Mouse (Mus musculus) left cerebral cortex, adult 2 months (tissue): Measurements from ENCODE around the gene Aspa. TPM values are rescaled to one million over a fixed set of nuclear protein-coding genes. Genes with fewer than 3 reads are reported as not detected.

Source experiments
- DNase-seq, 2 experiments: peaks; one replicate each; pipeline ENCODE4 v3.0.0; 2021 to 2022; ENCODE audit warnings: low spot score in 2 of 2, mixed read lengths in 1 of 2; ENCODE audit errors: extremely low spot score in 1 of 2
- H3K27ac ChIP-seq: fragments of 200-600 bp; 2 replicates; pipeline ENCODE4 v1.8.1; 2022
- H3K4me3 ChIP-seq: fragments of 200-600 bp; 2 replicates; pipeline ENCODE4 v1.8.1; 2022
- CTCF ChIP-seq: fragments of 200-600 bp; IDR thresholded peaks from 2 replicates; pipeline ENCODE4 v1.8.1; 2022; ENCODE audit warnings: antibody characterized with exemption, mild to moderate bottlenecking, moderate library complexity
- intact Hi-C: fragments of 180-260 bp; cut with DNase I; formaldehyde crosslinking; loops from one replicate; pipeline ENCODE4 v1.15.1; 2025
- total RNA-seq, 2 experiments: library from RNA; stranded (reverse); gene quantifications; 2 replicates each; pipeline ENCODE4 v1.2.3; 2021

The Aspa gene
- total RNA-seq, 2 experiments from 2014 or later: 8.9 to 10.4 TPM

DNA sequence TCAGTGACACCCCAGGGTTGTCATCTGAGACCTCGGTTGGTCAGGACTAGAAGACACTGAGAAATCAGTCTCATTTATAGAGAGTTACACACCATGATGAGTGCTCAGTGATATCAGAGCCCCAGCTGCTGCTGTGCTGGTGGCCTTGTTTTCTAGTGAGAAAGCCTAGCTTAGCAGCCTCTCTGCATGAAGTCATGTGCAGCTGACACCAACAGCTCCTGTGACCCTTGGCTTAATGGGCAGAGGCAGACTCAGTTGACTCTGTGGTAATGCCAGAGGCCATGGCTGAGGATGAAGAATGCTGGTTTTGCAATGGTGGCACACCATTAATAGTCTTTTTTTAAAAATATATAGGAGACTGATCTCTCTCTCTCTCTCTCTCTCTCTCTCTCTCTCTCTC, 39.8 kb downstream of the Aspa start:
- intact Hi-C loops: no loop called here
- Histone ChIP-seq H3K27ac (peak overlapping the region; percentile 33; the same call in 1 of the 2 replicates), H3K4me3 (no peak overlapping the region)
- no peak for TF ChIP-seq CTCF
- no peak for DNase-seq

- no peak for TF ChIP-seq CTCF
- DNase-seq: no peak
- H3K4me3 ChIP-seq: no peak overlapping the region
- peak overlapping the region; percentile 59; the same call in 1 of the 2 replicates for H3K27ac ChIP-seq
- intact Hi-C loops: loop anchor here (5.0 kb wide), 1 partner anchor 1088 kb away; no protein-coding TSS in a partner anchor
Observed at GRCm38 (mm10) chr11:73284351-73284750, 45.0 kb downstream of the Aspa start.

- intact Hi-C loops: loop anchor here (5.0 kb wide), 1 partner anchor 1088 kb away; no protein-coding TSS in a partner anchor
- no peak for DNase-seq
- Histone ChIP-seq H3K27ac (peak overlapping the region; percentile 59), H3K4me3 (no peak overlapping the region)
- TF ChIP-seq CTCF: no peak
Observed at GRCm38 (mm10) chr11:73283926-73284325, 45.5 kb downstream of the Aspa start.

GRCm38 (mm10) chr11:73283369-73283768, 46.0 kb downstream of the Aspa start:
- Histone ChIP-seq H3K27ac (peak overlapping the region; percentile 59), H3K4me3 (no peak overlapping the region)
- no peak for DNase-seq
- TF ChIP-seq CTCF: no peak
- intact Hi-C loops: loop anchor here (5.0 kb wide), 1 partner anchor 1089 kb away; no protein-coding TSS in a partner anchor

DNA sequence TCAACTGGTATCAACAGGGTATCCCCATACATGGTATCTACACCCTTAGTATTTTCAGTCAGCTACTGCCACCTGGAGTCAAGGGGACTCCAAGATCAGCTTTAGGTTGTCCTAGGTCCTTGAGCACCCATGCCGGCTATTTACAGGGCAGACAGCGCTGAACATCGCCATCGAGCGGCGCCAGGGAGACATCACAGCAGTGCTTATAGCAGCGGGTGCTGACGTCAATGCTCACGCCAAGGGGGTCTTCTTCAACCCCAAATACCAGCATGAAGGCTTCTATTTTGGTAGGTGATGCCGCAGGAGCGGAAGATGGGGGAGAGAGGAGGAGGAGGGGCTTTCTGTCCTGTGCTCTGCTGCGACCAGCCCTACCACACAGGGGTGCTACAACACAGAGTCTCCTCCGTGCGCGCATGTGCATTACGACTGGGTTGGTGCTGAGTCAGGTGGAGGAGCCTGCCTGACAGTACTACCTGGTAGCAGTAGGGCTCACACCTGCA, 47.8 kb downstream of the Aspa start:
- H3K4me3 ChIP-seq: peak overlapping the region; percentile 37
- H3K27ac ChIP-seq: peak overlapping the region; percentile 77
- peak; percentile 54 for TF ChIP-seq CTCF
- intact Hi-C loops: loop anchor here (5.0 kb wide), 1 partner anchor 1091 kb away; no protein-coding TSS in a partner anchor
- DNase-seq: peak; percentile 65 to 74

DNA sequence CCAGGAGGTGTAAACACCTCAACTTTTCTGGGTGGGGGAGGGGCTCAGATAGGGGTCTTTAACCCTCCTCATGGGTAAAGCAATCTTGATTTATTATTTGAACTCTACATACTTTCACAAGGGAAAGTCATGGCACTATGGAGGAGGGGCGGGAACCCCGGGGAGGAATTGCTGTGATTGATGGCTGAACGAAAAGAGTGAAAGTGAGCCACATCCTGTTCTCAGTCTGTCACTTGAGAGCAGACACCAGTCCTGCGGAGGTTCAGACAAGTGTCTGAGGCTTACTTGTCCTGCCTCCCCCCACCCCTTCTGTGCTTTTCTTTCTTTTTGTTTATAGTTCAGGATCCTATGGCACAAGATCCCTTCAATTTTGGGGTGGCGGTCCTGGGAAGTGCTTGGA, 48.7 kb downstream of the Aspa start:
- no peak for TF ChIP-seq CTCF
- no peak overlapping the region for H3K4me3 ChIP-seq
- no peak for DNase-seq
- no peak overlapping the region for H3K27ac ChIP-seq
- intact Hi-C loops: loop anchor here (5.0 kb wide), 1 partner anchor 1092 kb away; no protein-coding TSS in a partner anchor

DNA sequence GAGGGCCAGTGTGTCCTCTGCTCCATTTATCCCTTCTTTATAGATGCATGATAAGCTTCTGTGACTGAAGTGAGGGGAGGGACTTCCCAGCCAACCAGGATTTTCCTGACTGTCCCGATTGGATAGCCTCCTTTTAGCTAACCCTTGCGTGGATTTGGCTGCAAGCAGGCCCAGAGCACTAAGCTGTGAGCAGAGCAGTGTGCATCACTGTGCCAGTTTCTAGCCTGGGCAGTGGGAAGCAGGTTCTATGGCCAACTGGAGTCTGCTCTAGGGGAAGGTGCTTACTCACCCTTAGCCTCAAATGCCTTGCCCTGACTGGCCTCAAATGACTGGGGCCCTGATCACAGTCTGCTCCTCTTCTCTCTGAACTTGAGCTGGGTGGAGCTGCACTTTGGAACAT, 54.6 kb downstream of the Aspa start:
- no peak overlapping the region for H3K4me3 ChIP-seq
- no peak for DNase-seq
- no peak for TF ChIP-seq CTCF
- intact Hi-C loops: no loop called here
- no peak overlapping the region for H3K27ac ChIP-seq

- intact Hi-C loops: no loop called here
- DNase-seq: no peak
- no peak for TF ChIP-seq CTCF
- Histone ChIP-seq H3K27ac (no peak within 1 kb of the TSS), H3K4me3 (no peak within 1 kb of the TSS)
Observed at GRCm38 (mm10) chr11:73267267-73267666, 62.1 kb downstream of the Aspa start, which contains the start of gene Trpv3. Gene Trpv3, plus strand, starts transcription at chr11:73267388.

- TF ChIP-seq CTCF: no peak
- DNase-seq: no peak
- Histone ChIP-seq H3K27ac (no peak overlapping the region), H3K4me3 (no peak overlapping the region)
- intact Hi-C loops: no loop called here
Observed at GRCm38 (mm10) chr11:73261385-73261784, 68.0 kb downstream of the Aspa start.

GRCm38 (mm10) chr11:73260457-73260856, 68.9 kb downstream of the Aspa start:
- no peak for DNase-seq
- no peak for TF ChIP-seq CTCF
- intact Hi-C loops: no loop called here

GRCm38 (mm10) chr11:73258664-73259063, 70.7 kb downstream of the Aspa start:
- intact Hi-C loops: no loop called here
- TF ChIP-seq CTCF: no peak
- Histone ChIP-seq H3K27ac (no peak overlapping the region), H3K4me3 (no peak overlapping the region)
- no peak for DNase-seq

More at GRCm38 (mm10) chr11:73260457-73260856, 68.9 kb downstream of the Aspa start:
- no peak overlapping the region for H3K27ac ChIP-seq
- H3K4me3 ChIP-seq: no peak overlapping the region

GRCm38 (mm10) chr11:73257362-73257945, 71.9 kb downstream of the Aspa start:
- TF ChIP-seq CTCF: no peak
- no peak for DNase-seq
- Histone ChIP-seq H3K4me3 (no peak overlapping the region), H3K27ac (no peak overlapping the region)
- intact Hi-C loops: no loop called here

Other genes starting within 250 kb of the Aspa start
- gene Itgae, start 239.0 kb downstream of the Aspa start, total RNA-seq: not detected
- gene Haspin, start 191.3 kb downstream of the Aspa start, total RNA-seq: under 1 TPM in 1 of 2 experiments, not detected in 1; 0.19 TPM
- gene P2rx5, start 169.2 kb downstream of the Aspa start, total RNA-seq: 1 to 10 TPM in 1 of 2 experiments, under 1 TPM in 1; 0.70 to 1.1 TPM
- 10 to 100 TPM; 54.6 to 55.2 TPM for gene Emc6, start 152.6 kb downstream of the Aspa start, total RNA-seq
- 1 to 10 TPM; 9.4 to 9.6 TPM for gene Tax1bp3, start 152.5 kb downstream of the Aspa start, total RNA-seq
- gene Ctns, start 130.6 kb downstream of the Aspa start, total RNA-seq: 10 to 100 TPM; 19.3 to 20.2 TPM
- gene Shpk, start 130.1 kb downstream of the Aspa start, total RNA-seq: 1 to 10 TPM; 2.7 to 2.9 TPM
- gene Trpv1, start 95.3 kb downstream of the Aspa start, total RNA-seq: under 1 TPM in 1 of 2 experiments, not detected in 1; 0.27 TPM
- under 1 TPM; 0.26 to 0.50 TPM for gene Trpv3, start 62.2 kb downstream of the Aspa start, total RNA-seq
- gene Gm49340, start 145 bp upstream of the Aspa start, total RNA-seq: not detected
- not detected for gene Spata22, start 145 bp upstream of the Aspa start, total RNA-seq
- not detected for gene Olfr20, start 21.2 kb upstream of the Aspa start, total RNA-seq
- not detected for gene Olfr376, start 41.6 kb upstream of the Aspa start, total RNA-seq
- gene Olfr1, start 70.0 kb upstream of the Aspa start, total RNA-seq: not detected
- gene Olfr378, start 98.9 kb upstream of the Aspa start, total RNA-seq: not detected
- not detected for gene Olfr380, start 127.9 kb upstream of the Aspa start, total RNA-seq
- not detected for gene Olfr381, start 162.0 kb upstream of the Aspa start, total RNA-seq
- gene Olfr382, start 187.6 kb upstream of the Aspa start, total RNA-seq: not detected